Mouse (Mus musculus): ENCODE data around the gene Dnmt3l. TPM values are rescaled to one million over a fixed set of nuclear protein-coding genes. Genes with fewer than 3 reads are reported as not detected.

Gene Dnmt3l
- polyA plus RNA-seq, 1 experiment from 2014 or later = 0.62 TPM

DNA sequence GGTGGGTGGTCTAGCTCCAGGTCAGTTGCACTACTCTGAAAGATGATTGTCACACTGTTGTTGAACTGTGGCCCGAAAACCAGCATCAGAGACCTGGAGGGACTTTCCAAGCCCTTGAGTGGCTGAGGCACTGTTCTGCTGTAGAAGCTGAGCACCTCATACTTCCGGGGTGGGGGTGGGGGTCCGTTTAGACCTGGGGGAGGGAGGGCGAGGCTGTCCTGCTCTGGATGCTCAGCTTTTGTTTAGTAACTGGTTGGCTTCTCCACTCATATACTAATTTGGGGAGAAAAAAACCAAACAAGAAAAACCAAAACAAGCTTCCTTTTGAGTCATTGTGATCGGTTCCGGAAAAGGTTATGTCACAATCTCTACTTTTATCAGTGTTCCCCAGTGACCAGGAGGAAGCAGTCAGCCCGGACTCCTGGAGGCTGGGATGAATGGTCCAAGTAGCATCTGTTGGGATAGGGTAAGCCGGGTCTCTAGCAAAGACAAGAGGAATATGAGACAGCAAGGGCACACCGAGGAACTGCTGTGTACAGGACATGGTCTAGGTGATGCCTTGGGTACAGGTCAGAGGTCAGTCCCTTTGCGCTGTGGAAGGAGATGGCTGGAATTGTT lies 44.8 kb downstream of the Dnmt3l start:
- H3K36me3 ChIP-seq (ENCODE audit: insufficient read depth, low read length) = no peaks in the 10 kb centered on the region
- H3K9ac ChIP-seq (ENCODE audit: low read depth, low read length) = no peak overlapping the region
- no peak for TF ChIP-seq CTCF (IDR thresholded peaks at IDR 0.05; ENCODE audit: low read depth)
- no peaks in the 10 kb centered on the region for H3K9me3 ChIP-seq (replicated peaks; ENCODE audit: low read length)
- no peak overlapping the region for H3K4me3 ChIP-seq (replicated peaks; ENCODE audit: low read depth, low read length)
- 74% methylated on average over 10 of the region's 10 CpGs for WGBS
- H3K27me3 ChIP-seq (ENCODE audit: insufficient read depth, low read length) = no peaks in the 10 kb centered on the region
- H3K4me1 ChIP-seq (replicated peaks; ENCODE audit: insufficient read depth, low read length) = no peaks in the 10 kb centered on the region
- no peak for ATAC-seq (replicated peaks; ENCODE audit: low FRiP score, low read depth)
- DNase-seq (ENCODE audit: low spot score) = no peak
- no peak overlapping the region for H3K27ac ChIP-seq
- H3K4me2 ChIP-seq (ENCODE audit: low read length) = no peak overlapping the region

DNA sequence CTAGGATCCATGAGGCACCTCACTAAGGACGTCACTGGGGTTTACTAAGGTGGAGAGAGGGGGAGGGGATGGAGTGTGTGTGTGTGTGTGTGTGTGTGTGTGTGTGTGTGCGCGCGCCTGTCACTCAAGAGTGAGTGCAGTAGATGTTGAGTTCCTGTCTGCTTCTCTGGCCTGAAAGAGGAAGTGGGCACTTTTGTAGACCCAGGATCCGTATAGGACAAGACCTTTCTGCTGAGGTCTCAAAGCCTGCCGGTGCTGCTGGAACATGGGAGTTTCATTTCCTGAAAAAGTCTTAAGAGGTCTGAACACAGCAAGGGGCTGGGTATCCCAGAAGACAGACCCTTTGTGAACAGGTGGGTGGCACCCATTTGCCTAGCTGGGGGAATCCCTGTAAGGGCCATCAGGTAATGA lies 45.4 kb downstream of the Dnmt3l start:
- no peak for TF ChIP-seq CTCF (IDR thresholded peaks at IDR 0.05; ENCODE audit: low read depth)
- no peak overlapping the region for H3K4me2 ChIP-seq (ENCODE audit: low read length)
- no peaks in the 10 kb centered on the region for H3K4me1 ChIP-seq (replicated peaks; ENCODE audit: insufficient read depth, low read length)
- H3K9me3 ChIP-seq (replicated peaks; ENCODE audit: low read length) = no peaks in the 10 kb centered on the region
- WGBS = 85% methylated on average over 6 of the region's 6 CpGs
- no peaks in the 10 kb centered on the region for H3K27me3 ChIP-seq (ENCODE audit: insufficient read depth, low read length)
- no peak overlapping the region for H3K27ac ChIP-seq
- H3K9ac ChIP-seq (ENCODE audit: low read depth, low read length) = no peak overlapping the region
- ATAC-seq (replicated peaks; ENCODE audit: low FRiP score, low read depth) = no peak
- H3K36me3 ChIP-seq (ENCODE audit: insufficient read depth, low read length) = no peaks in the 10 kb centered on the region
- no peak for DNase-seq (ENCODE audit: low spot score)
- H3K4me3 ChIP-seq (replicated peaks; ENCODE audit: low read depth, low read length) = no peak overlapping the region

DNA sequence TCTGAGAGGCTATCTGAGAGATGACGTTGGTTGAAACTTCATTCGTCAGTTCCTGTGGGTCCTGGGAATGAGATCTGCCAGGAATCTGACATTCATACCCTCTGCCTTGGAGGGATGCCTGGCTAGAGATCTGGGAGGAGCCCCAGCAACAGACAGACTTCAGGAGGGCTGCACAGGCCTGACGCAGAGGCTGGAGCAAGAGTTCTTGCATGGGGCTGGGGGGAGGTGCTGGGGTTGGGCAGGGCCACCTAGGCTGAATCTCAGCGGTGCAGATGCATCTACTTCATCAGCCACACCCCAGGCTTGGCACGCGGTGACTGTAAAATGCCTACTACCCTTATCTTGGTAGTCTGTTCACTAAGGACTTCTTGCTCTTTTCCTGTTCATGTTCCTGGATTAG lies 48.5 kb downstream of the Dnmt3l start:
- Histone ChIP-seq H3K4me2 (ENCODE audit: low read length) (no peak overlapping the region), H3K36me3 (ENCODE audit: insufficient read depth, low read length) (no peaks in the 10 kb centered on the region), H3K4me3 (replicated peaks; ENCODE audit: low read depth, low read length) (no peak overlapping the region), H3K9ac (ENCODE audit: low read depth, low read length) (no peak overlapping the region), H3K27ac (no peak overlapping the region), H3K27me3 (ENCODE audit: insufficient read depth, low read length) (no peaks in the 10 kb centered on the region), H3K4me1 (replicated peaks; ENCODE audit: insufficient read depth, low read length) (no peaks in the 10 kb centered on the region), H3K9me3 (replicated peaks; ENCODE audit: low read length) (no peaks in the 10 kb centered on the region)
- no peak for ATAC-seq (replicated peaks; ENCODE audit: low FRiP score, low read depth)
- TF ChIP-seq CTCF (IDR thresholded peaks at IDR 0.05; ENCODE audit: low read depth) = no peak
- 42% methylated on average over 6 of the region's 6 CpGs for WGBS
- no peak for DNase-seq (ENCODE audit: low spot score)

DNA sequence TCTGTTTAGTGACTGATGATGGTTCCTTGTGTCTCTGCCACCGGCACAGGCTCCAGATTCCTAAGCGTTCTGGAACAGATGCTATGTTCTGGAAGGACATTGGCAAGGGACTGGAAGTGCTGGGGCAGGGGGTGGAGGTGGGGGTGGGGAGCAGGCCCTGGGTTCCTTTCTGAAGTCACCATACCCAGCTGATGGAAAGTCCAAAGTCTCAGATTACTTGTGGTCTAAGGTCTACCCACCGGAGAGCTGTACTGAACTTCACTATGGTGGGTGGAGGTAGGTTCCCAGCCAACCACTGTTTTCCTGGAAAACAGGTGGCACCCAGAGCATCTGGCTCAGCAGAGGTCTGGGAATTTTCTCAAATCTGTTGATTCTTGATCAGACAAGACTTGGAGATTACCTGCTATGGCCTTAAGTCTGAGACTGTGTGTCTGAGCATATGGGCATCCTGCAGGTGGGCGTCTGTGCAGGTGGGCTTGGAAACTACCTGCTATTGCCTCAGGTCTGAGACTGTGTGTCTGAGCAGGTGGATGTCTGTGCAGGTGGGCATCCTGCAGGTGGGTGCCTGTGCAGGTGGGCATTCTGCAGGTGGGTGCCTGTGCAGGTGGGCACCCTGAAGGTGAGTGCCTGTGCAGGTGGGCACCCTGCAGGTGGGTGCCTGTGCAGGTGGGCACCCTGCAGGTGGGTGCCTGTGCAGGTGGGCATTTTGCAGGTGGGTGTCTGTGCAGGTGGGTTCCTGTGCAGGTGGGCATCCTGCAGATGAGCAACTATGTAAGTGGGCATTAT lies 49.2 kb downstream of the Dnmt3l start:
- Histone ChIP-seq H3K27ac (no peak overlapping the region), H3K9me3 (replicated peaks; ENCODE audit: low read length) (no peaks in the 10 kb centered on the region), H3K27me3 (ENCODE audit: insufficient read depth, low read length) (no peaks in the 10 kb centered on the region), H3K4me1 (replicated peaks; ENCODE audit: insufficient read depth, low read length) (no peaks in the 10 kb centered on the region), H3K4me3 (replicated peaks; ENCODE audit: low read depth, low read length) (no peak overlapping the region), H3K9ac (ENCODE audit: low read depth, low read length) (no peak overlapping the region), H3K4me2 (ENCODE audit: low read length) (no peak overlapping the region), H3K36me3 (ENCODE audit: insufficient read depth, low read length) (no peaks in the 10 kb centered on the region)
- ATAC-seq (replicated peaks; ENCODE audit: low FRiP score, low read depth) (no peak), DNase-seq (ENCODE audit: low spot score) (no peak)
- no peak for TF ChIP-seq CTCF (IDR thresholded peaks at IDR 0.05; ENCODE audit: low read depth)
- WGBS = 74% methylated on average over 4 of the region's 4 CpGs

DNA sequence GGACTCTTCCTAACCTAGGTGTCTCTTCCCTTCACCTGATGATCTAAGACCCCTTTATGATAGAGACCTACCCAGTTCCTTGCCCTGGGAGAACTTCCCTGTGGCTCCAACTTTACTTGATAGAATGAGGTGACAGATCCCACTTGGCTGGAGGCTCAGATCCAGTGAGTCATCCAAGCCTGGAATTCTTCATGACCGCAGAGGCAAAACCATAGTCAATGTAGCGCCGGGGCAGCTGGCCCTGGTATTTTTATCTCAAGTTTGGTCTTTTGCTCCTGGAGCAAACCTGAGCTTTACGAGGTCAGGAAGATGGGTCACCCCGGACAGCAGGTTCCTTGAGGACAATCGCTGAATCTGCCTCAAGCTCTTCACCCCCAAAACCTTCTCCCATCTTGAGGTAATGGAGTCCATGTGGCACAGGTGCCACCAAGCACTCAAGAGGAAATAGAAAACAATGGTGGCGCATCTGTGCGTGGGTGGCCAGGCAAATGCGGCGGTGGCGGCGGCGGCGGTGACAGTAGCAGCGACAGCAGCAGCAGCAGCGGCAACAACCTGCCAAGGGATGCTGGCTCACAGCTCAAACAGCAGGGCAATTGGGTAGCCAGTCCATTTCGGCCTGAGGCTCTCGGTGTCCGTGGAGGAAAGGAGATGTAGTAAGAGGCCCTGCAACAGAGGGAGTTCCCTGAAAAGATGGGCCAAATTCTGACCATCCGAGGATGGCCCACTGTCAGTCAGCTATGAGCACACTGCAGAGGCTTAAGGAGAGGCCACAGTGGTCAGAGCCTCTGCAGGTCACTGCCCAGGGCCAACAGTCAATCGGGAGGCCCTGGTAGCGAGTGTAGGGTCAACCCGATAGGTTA lies 50.3 kb downstream of the Dnmt3l start:
- 79% methylated on average over 23 of the region's 23 CpGs for WGBS
- no peaks in the 10 kb centered on the region for H3K4me1 ChIP-seq (replicated peaks; ENCODE audit: insufficient read depth, low read length)
- no peaks in the 10 kb centered on the region for H3K9me3 ChIP-seq (replicated peaks; ENCODE audit: low read length)
- no peaks in the 10 kb centered on the region for H3K27me3 ChIP-seq (ENCODE audit: insufficient read depth, low read length)
- DNase-seq (ENCODE audit: low spot score) (no peak), ATAC-seq (replicated peaks; ENCODE audit: low FRiP score, low read depth) (no peak)
- no peak overlapping the region for H3K27ac ChIP-seq
- H3K36me3 ChIP-seq (ENCODE audit: insufficient read depth, low read length) = no peaks in the 10 kb centered on the region
- no peak overlapping the region for H3K4me2 ChIP-seq (ENCODE audit: low read length)
- H3K9ac ChIP-seq (ENCODE audit: low read depth, low read length) = no peak overlapping the region
- H3K4me3 ChIP-seq (replicated peaks; ENCODE audit: low read depth, low read length) = no peak overlapping the region
- no peak for TF ChIP-seq CTCF (IDR thresholded peaks at IDR 0.05; ENCODE audit: low read depth)

DNA sequence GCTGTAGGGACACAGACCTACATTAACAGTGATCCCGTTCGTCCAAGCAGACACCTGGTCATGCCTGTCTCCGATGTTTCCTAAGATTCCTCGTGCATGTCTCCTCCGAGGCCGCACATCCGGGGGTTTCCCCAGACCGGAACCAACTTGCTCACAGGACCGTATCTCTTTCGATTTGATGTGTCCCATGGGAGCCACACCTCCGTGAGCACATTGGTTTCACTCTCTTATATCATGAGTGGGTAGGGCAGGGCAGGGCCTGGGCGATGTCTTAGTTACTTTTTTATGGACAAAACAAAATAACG lies 50.9 kb downstream of the Dnmt3l start:
- Histone ChIP-seq H3K36me3 (ENCODE audit: insufficient read depth, low read length) (no peaks in the 10 kb centered on the region), H3K4me3 (replicated peaks; ENCODE audit: low read depth, low read length) (no peak overlapping the region), H3K27me3 (ENCODE audit: insufficient read depth, low read length) (no peaks in the 10 kb centered on the region), H3K27ac (no peak overlapping the region), H3K4me1 (replicated peaks; ENCODE audit: insufficient read depth, low read length) (no peaks in the 10 kb centered on the region), H3K4me2 (ENCODE audit: low read length) (no peak overlapping the region), H3K9me3 (replicated peaks; ENCODE audit: low read length) (no peaks in the 10 kb centered on the region), H3K9ac (ENCODE audit: low read depth, low read length) (no peak overlapping the region)
- no peak for DNase-seq (ENCODE audit: low spot score)
- 58% methylated on average over 13 of the region's 13 CpGs for WGBS
- no peak for ATAC-seq (replicated peaks; ENCODE audit: low FRiP score, low read depth)
- TF ChIP-seq CTCF (IDR thresholded peaks at IDR 0.05; ENCODE audit: low read depth) = no peak
